Mouse (Mus musculus) gastrocnemius, postnatal 4 days (tissue): ENCODE data around the gene Sox3. TPM values are rescaled to one million over a fixed set of nuclear protein-coding genes. Genes with fewer than 3 reads are reported as not detected.

ENCODE experiments used
- DNase-seq, 2 experiments: peaks; one replicate each; pipeline ENCODE4 v3.0.0; 2021 to 2022; ENCODE audit warnings: low spot score in 2 of 2, mixed read lengths in 2 of 2
- long read RNA-seq, 2 experiments: library from polyadenylated mRNA; stranded (forward); transcript quantifications; one replicate each; pipeline ENCODE4 v2.0.0; 2021
- total RNA-seq, 2 experiments: library from RNA; stranded (reverse); gene quantifications; 2 replicates each; pipeline ENCODE4 v1.2.3; 2021

Sox3 gene
- total RNA-seq, result under 1 TPM in 1 of 2 experiments, not detected in 1; 0.13 TPM
- long read RNA-seq, experiment 1, result 0 reads
- long read RNA-seq, experiment 2, result 0 reads

- no peak for DNase-seq
Measured at GRCm38 (mm10) chrX:60892801-60893681, at the start of gene Sox3. Gene Sox3 (minus strand): TSS chrX:60893430.

- DNase-seq, result no peak
Measured at GRCm38 (mm10) chrX:60940225-60940624, 47.0 kb upstream of the Sox3 start.

- no peak for DNase-seq
Measured at GRCm38 (mm10) chrX:60899546-60899945, 6.3 kb upstream of the Sox3 start.

GRCm38 (mm10) chrX:60898641-60899040, 5.4 kb upstream of the Sox3 start:
- DNase-seq, result no peak

GRCm38 (mm10) chrX:60896296-60896695, 3.1 kb upstream of the Sox3 start:
- no peak for DNase-seq

GRCm38 (mm10) chrX:60895416-60895815, 2.2 kb upstream of the Sox3 start:
- no peak for DNase-seq

- no peak for DNase-seq
Measured at GRCm38 (mm10) chrX:60893720-60894543, 702 bp upstream of the Sox3 start.

GRCm38 (mm10) chrX:60892098-60892800, 981 bp downstream of the Sox3 start:
- DNase-seq, result no peak

- no peak for DNase-seq
Measured at GRCm38 (mm10) chrX:60891329-60892095, 1.7 kb downstream of the Sox3 start.

GRCm38 (mm10) chrX:60890651-60891050, 2.6 kb downstream of the Sox3 start:
- DNase-seq, result no peak

- DNase-seq, result no peak
Measured at GRCm38 (mm10) chrX:60889956-60890485, 3.2 kb downstream of the Sox3 start.
